Mouse (Mus musculus) lung, postnatal 0 days (tissue): ENCODE measurements around the gene Kcnk13. TPM values are rescaled to one million over a fixed set of nuclear protein-coding genes. Genes with fewer than 3 reads are reported as not detected.
A peak's percentile ranks its signal among the peaks of the same experiment; 100 is the strongest.

ENCODE experiments used
- ATAC-seq: fragments of 200-750 bp; cut with Nextera tagmentation; 2 replicates; pipeline ENCODE4 v1.8.0; 2017; ENCODE audit warnings: moderate library complexity
- DNase-seq: peaks from one replicate; pipeline ENCODE4 v3.0.0-alpha.2; 2016; ENCODE audit warnings: low spot score
- H3K27ac ChIP-seq: fragments of 300-500 bp; sonication (generic); 2 replicates; pipeline ENCODE4 v1.5.1; 2014; ENCODE audit warnings: antibody characterized with exemption, mild to moderate bottlenecking, low read length, mixed read lengths
- H3K27me3 ChIP-seq: fragments of 300-500 bp; sonication (generic); replicated peaks from 2 replicates; pipeline ENCODE4 v1.6.1; 2014; ENCODE audit warnings: low read length, mixed read lengths; ENCODE audit not compliant: insufficient read depth
- H3K36me3 ChIP-seq: fragments of 300-500 bp; sonication (generic); 2 replicates; pipeline ENCODE4 v1.6.1; 2014; ENCODE audit warnings: low read length, mixed read lengths; ENCODE audit not compliant: insufficient read depth
- H3K4me1 ChIP-seq: fragments of 300-500 bp; sonication (generic); 2 replicates; pipeline ENCODE4 v1.6.1; 2014; ENCODE audit warnings: antibody characterized with exemption, low read depth, low read length, mixed read lengths; ENCODE audit not compliant: insufficient read depth
- H3K4me2 ChIP-seq: fragments of 300-500 bp; sonication (generic); replicated peaks from 2 replicates; pipeline ENCODE4 v1.6.1; 2014; ENCODE audit warnings: low read depth, mild to moderate bottlenecking, low read length, moderate library complexity, mixed read lengths
- H3K4me3 ChIP-seq: fragments of 300-500 bp; sonication (generic); 2 replicates; pipeline ENCODE4 v1.5.1; 2014; ENCODE audit warnings: low read depth, low read length
- H3K9ac ChIP-seq: fragments of 300-500 bp; sonication (generic); replicated peaks from 2 replicates; pipeline ENCODE4 v1.6.1; 2014; ENCODE audit warnings: low read depth, mild to moderate bottlenecking
- H3K9me3 ChIP-seq: fragments of 300-500 bp; sonication (generic); 2 replicates; pipeline ENCODE4 v1.6.1; 2016; ENCODE audit warnings: low read length, mixed read lengths
- CTCF ChIP-seq: IDR thresholded peaks from 2 replicates; pipeline ENCODE4 v1.5.1; 2016; ENCODE audit warnings: antibody characterized with exemption, mild to moderate bottlenecking
- EP300 ChIP-seq: IDR thresholded peaks from 2 replicates; pipeline ENCODE4 v1.6.1; 2016; ENCODE audit warnings: antibody characterized with exemption, mild to moderate bottlenecking, control low read depth
- WGBS: fragments of 180-500 bp; shearing (Covaris S2); extraction: QIAGEN DNeasy Blood & Tissue Kit; methylation state at CpG from one replicate; pipeline ENCODE4 v1.1.7; 2014; 5-methylcytosine and 5-hydroxymethylcytosine counted together
- polyA plus RNA-seq: library from polyadenylated mRNA; unstranded; fragments of >200 nt; fragmentation: Nextera tagmentation; extraction: Ambion mirVana; gene quantifications from 2 replicates; pipeline ENCODE4 v1.2.1, GENCODE M21; 2015

Gene Kcnk13
- polyA plus RNA-seq, 1 experiment from 2014 or later, result 7.8 TPM

- no peak overlapping the region for H3K9ac ChIP-seq
- WGBS, result 71% methylated on average over 8 of the region's 8 CpGs
- H3K4me1 ChIP-seq, result no peaks in the 10 kb centered on the region
- no peaks in the 10 kb centered on the region for H3K9me3 ChIP-seq
- H3K27me3 ChIP-seq, result no peaks in the 10 kb centered on the region
- ATAC-seq, result no peak
- no peak overlapping the region for H3K27ac ChIP-seq
- no peak for TF ChIP-seq EP300
- TF ChIP-seq CTCF, result no peak
- DNase-seq, result no peak
- H3K36me3 ChIP-seq, result no peaks in the 10 kb centered on the region
- no peak overlapping the region for H3K4me3 ChIP-seq
- no peak overlapping the region for H3K4me2 ChIP-seq
Observed at GRCm38 (mm10) chr12:100042116-100042515, 77.8 kb downstream of the Kcnk13 start.

GRCm38 (mm10) chr12:100044704-100045103 is 80.4 kb downstream of the Kcnk13 start:
- Histone ChIP-seq H3K4me2 (no peak overlapping the region), H3K4me1 (no peaks in the 10 kb centered on the region), H3K36me3 (no peaks in the 10 kb centered on the region), H3K4me3 (no peak overlapping the region), H3K9me3 (no peaks in the 10 kb centered on the region), H3K27me3 (no peaks in the 10 kb centered on the region), H3K9ac (no peak overlapping the region), H3K27ac (no peak overlapping the region)
- DNase-seq, result no peak
- WGBS, result 53% methylated on average over 4 of the region's 4 CpGs
- TF ChIP-seq CTCF, result no peak
- no peak for TF ChIP-seq EP300
- ATAC-seq, result no peak

GRCm38 (mm10) chr12:100050552-100050951 is 86.3 kb downstream of the Kcnk13 start:
- no peak for TF ChIP-seq CTCF
- TF ChIP-seq EP300, result no peak
- Histone ChIP-seq H3K9me3 (no peaks in the 10 kb centered on the region), H3K4me3 (no peak overlapping the region), H3K4me2 (no peak overlapping the region), H3K9ac (no peak overlapping the region), H3K27ac (no peak overlapping the region), H3K27me3 (no peaks in the 10 kb centered on the region), H3K36me3 (no peaks in the 10 kb centered on the region), H3K4me1 (no peaks in the 10 kb centered on the region)
- ATAC-seq, result no peak
- 50% methylated on average over 7 of the region's 7 CpGs for WGBS
- no peak for DNase-seq

- WGBS, result 68% methylated on average over 5 of the region's 5 CpGs
- ATAC-seq, result no peak
Observed at GRCm38 (mm10) chr12:100053617-100054016, 89.3 kb downstream of the Kcnk13 start.

GRCm38 (mm10) chr12:100061071-100061470 is 96.8 kb downstream of the Kcnk13 start:
- WGBS, result 87% methylated on average over 10 of the region's 10 CpGs
- TF ChIP-seq CTCF (no peak), EP300 (no peak)
- Histone ChIP-seq H3K27ac (no peak overlapping the region), H3K9ac (no peak overlapping the region), H3K36me3 (no peaks in the 10 kb centered on the region), H3K27me3 (no peaks in the 10 kb centered on the region), H3K4me2 (no peak overlapping the region), H3K9me3 (no peaks in the 10 kb centered on the region), H3K4me1 (no peaks in the 10 kb centered on the region), H3K4me3 (no peak overlapping the region)
- DNase-seq, result no peak
- no peak for ATAC-seq

More at GRCm38 (mm10) chr12:100053617-100054016, 89.3 kb downstream of the Kcnk13 start:
- Histone ChIP-seq H3K9me3 (no peaks in the 10 kb centered on the region), H3K27me3 (no peaks in the 10 kb centered on the region), H3K9ac (no peak overlapping the region), H3K4me2 (no peak overlapping the region), H3K36me3 (no peaks in the 10 kb centered on the region), H3K4me1 (no peaks in the 10 kb centered on the region), H3K4me3 (no peak overlapping the region), H3K27ac (no peak overlapping the region)
- DNase-seq, result no peak
- TF ChIP-seq CTCF (no peak), EP300 (no peak)

DNA sequence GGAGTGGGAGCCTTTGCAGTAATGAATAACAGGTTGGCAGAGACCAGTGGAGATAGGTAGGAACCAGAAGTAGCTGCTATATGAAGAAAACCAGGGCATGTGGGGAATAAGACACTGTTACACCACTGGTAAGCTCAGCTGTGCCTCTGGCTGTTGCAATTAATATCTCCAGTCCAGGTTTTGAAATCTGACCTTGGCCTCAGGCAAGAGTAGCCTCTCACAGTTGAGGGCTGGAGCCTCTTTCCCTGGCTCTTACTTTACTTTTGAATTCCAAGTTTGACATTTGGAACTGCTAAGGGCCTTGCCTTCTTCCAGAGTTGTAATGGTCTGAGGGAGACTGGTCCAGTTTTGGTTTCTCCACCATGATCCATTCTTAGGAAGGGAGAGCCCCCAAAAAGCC is 97.5 kb downstream of the Kcnk13 start:
- Histone ChIP-seq H3K27ac (peak overlapping the region; percentile 57), H3K9ac (no peak overlapping the region), H3K9me3 (no peaks in the 10 kb centered on the region), H3K4me2 (no peak overlapping the region), H3K36me3 (no peaks in the 10 kb centered on the region), H3K4me1 (no peaks in the 10 kb centered on the region), H3K27me3 (no peaks in the 10 kb centered on the region), H3K4me3 (no peak overlapping the region)
- peak; percentile 87 for DNase-seq
- TF ChIP-seq CTCF (no peak), EP300 (peak; percentile 61)
- ATAC-seq, result peak; percentile 77

- DNase-seq, result peak; percentile 77
Observed at GRCm38 (mm10) chr12:100062584-100062983, 98.3 kb downstream of the Kcnk13 start.

More at GRCm38 (mm10) chr12:100062584-100062983, 98.3 kb downstream of the Kcnk13 start:
- Histone ChIP-seq H3K9ac (no peak overlapping the region), H3K9me3 (no peaks in the 10 kb centered on the region), H3K4me3 (no peak overlapping the region), H3K4me2 (no peak overlapping the region), H3K27me3 (no peaks in the 10 kb centered on the region), H3K36me3 (no peaks in the 10 kb centered on the region), H3K4me1 (no peaks in the 10 kb centered on the region), H3K27ac (peak overlapping the region; percentile 57)
- TF ChIP-seq EP300, result peak; percentile 75
- TF ChIP-seq CTCF, result no peak
- WGBS, result 41% methylated on average over 3 of the region's 3 CpGs
- ATAC-seq, result peak; percentile 82
